Mouse (Mus musculus) megakaryocyte, embryonic 14.5 days (primary cell): ENCODE data around the gene Fam92b.

ENCODE experiments used
- FLI1 ChIP-seq: IDR thresholded peaks from 2 replicates; pipeline ENCODE4 v1.6.1; 2012; ENCODE audit warnings: low read length, inconsistent platforms, mixed read lengths
- GATA1 ChIP-seq: IDR thresholded peaks from 3 replicates; pipeline ENCODE4 v1.6.1; 2012; ENCODE audit warnings: mixed read lengths, low read length, inconsistent platforms, borderline replicate concordance

DNA sequence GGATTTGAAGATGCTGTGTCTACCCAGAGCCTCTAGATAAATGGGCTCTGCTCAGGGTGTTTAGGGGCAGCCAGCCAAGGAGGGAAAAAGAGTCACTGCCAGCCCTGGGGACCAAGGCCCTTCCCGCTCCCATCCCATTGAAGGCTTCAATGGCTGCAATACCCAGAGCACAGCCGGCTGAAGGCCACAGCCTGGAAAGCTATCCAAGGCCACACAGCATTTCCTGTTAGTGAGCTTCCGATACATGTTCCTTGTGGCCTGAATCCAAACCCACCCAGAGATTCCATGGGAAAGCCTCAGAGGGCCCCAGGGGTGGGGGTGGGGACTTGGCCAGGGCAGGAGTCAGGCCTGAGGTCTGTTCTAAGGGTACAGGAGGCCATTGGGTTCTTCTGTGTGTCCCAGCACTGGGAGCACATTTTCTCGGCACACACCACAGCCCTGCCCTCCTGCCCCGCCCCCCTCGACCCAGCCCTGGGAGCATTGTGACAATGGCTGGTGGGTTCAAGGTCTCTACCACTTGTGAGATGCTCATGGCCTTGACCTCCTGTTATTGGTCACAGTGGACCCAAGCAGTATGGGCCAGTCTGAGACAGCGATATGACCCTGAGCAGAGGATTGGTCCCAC lies 27.6 kb upstream of the Fam92b start:
- no peak for TF ChIP-seq GATA1
- TF ChIP-seq FLI1 = no peak
